Mouse (Mus musculus): ENCODE results near the gene Mrgpra3. TPM values are rescaled to one million over a fixed set of nuclear protein-coding genes. Genes with fewer than 3 reads are reported as not detected.

The Mrgpra3 gene
- not detected for total RNA-seq (2021)

DNA sequence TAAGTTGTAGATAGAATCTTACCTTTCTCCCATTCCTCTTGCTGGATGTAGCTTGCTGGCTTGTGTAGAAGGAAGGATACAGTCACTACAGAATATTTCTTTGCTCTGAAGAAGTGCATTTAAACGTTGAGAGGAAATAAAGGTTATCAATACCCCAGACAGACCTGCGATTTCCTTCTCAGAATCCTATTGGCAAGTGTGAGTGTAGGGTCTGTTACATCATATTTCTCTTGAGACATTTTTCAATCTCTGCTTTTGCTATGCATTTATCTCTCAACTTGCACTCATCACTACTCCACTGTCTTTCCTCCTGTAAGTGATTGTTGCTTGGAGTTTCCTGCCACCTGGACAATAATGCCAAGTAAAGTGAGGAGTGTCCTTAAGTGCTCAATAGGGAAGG, at the start of gene Mrgpra3:
Gene Mrgpra3 (minus strand): TSS at position 101 of the 400 bp plus-strand sequence.
- no peak for DNase-seq (ENCODE audit: extremely low spot score in 1 of 2, low spot score in 1 of 2)

Other genes with a start within 250 kb of the Mrgpra3 start
- gene Mrgpra1, start 247.1 kb downstream of the Mrgpra3 start, total RNA-seq (2021) = not detected
- gene Mrgpra2a, start 149.2 kb downstream of the Mrgpra3 start, total RNA-seq (2021) = not detected
- gene Mrgpra2b, start 72.5 kb downstream of the Mrgpra3 start, total RNA-seq (2021) = not detected